Mouse (Mus musculus): ENCODE measurements at regions not wholly inside any gene's neighbourhood (a gene's known extent, or its start where the extent isn't known, plus 50 kb on each side); places are given as distances from the start of the nearest gene placed in this dataset.
A peak's percentile ranks its signal among the peaks of the same experiment; 100 is the strongest.

GRCm38 (mm10) chr14:71159556-71159955 lies 559.9 kb upstream of the Fam160b2 start:
- Histone ChIP-seq H3K27me3 (ENCODE audit: insufficient read depth, low read length) (no peaks in the 10 kb centered on the region), H3K9me3 (ENCODE audit: low read length) (no peaks in the 10 kb centered on the region), H3K4me3 (ENCODE audit: low read depth, low read length) (no peak overlapping the region), H3K9ac (replicated peaks; ENCODE audit: low read length, poor library complexity, severe bottlenecking) (no peak overlapping the region), H3K27ac (ENCODE audit: low read depth, low read length) (no peak overlapping the region), H3K4me1 (ENCODE audit: insufficient read depth, low read length) (no peaks in the 10 kb centered on the region), H3K4me2 (ENCODE audit: low read depth, low read length, poor library complexity, severe bottlenecking) (no peak overlapping the region), H3K36me3 (ENCODE audit: insufficient read depth, low read length) (no peaks in the 10 kb centered on the region)
- TF ChIP-seq CTCF (IDR thresholded peaks at IDR 0.05), result no peak
- ATAC-seq (ENCODE audit: low FRiP score), result no peak
- DNase-seq (ENCODE audit: low spot score), result no peak
- WGBS, result 83% methylated on average over 2 of the region's 2 CpGs

GRCm38 (mm10) chr14:71142465-71142864 lies 542.8 kb upstream of the Fam160b2 start:
- WGBS, result 93% methylated on average over 1 of the region's 1 CpGs
- TF ChIP-seq CTCF (IDR thresholded peaks at IDR 0.05), result no peak

GRCm38 (mm10) chr14:71129771-71130211 lies 530.2 kb upstream of the Fam160b2 start:
- no peak for TF ChIP-seq CTCF (IDR thresholded peaks at IDR 0.05)
- WGBS, result 85% methylated on average over 4 of the region's 4 CpGs
- ATAC-seq (ENCODE audit: low FRiP score) (peak; percentile 65), DNase-seq (ENCODE audit: low spot score) (peak; percentile 7)
- Histone ChIP-seq H3K9ac (replicated peaks; ENCODE audit: low read length, poor library complexity, severe bottlenecking) (no peak overlapping the region), H3K4me2 (ENCODE audit: low read depth, low read length, poor library complexity, severe bottlenecking) (no peak overlapping the region), H3K9me3 (ENCODE audit: low read length) (no peaks in the 10 kb centered on the region), H3K36me3 (ENCODE audit: insufficient read depth, low read length) (no peaks in the 10 kb centered on the region), H3K27me3 (ENCODE audit: insufficient read depth, low read length) (no peaks in the 10 kb centered on the region), H3K4me1 (ENCODE audit: insufficient read depth, low read length) (no peaks in the 10 kb centered on the region), H3K4me3 (ENCODE audit: low read depth, low read length) (no peak overlapping the region), H3K27ac (ENCODE audit: low read depth, low read length) (no peak overlapping the region; the same call in 1 of the 2 replicates)

More at GRCm38 (mm10) chr14:71142465-71142864, 542.8 kb upstream of the Fam160b2 start:
- H3K27ac ChIP-seq (ENCODE audit: low read depth, low read length), result no peak overlapping the region
- H3K4me3 ChIP-seq (ENCODE audit: low read depth, low read length), result no peak overlapping the region
- H3K4me2 ChIP-seq (ENCODE audit: low read depth, low read length, poor library complexity, severe bottlenecking), result no peak overlapping the region
- no peaks in the 10 kb centered on the region for H3K27me3 ChIP-seq (ENCODE audit: insufficient read depth, low read length)
- no peaks in the 10 kb centered on the region for H3K36me3 ChIP-seq (ENCODE audit: insufficient read depth, low read length)
- no peak overlapping the region for H3K9ac ChIP-seq (replicated peaks; ENCODE audit: low read length, poor library complexity, severe bottlenecking)
- H3K9me3 ChIP-seq (ENCODE audit: low read length), result no peaks in the 10 kb centered on the region
- H3K4me1 ChIP-seq (ENCODE audit: insufficient read depth, low read length), result no peaks in the 10 kb centered on the region
- no peak for ATAC-seq (ENCODE audit: low FRiP score)
- no peak for DNase-seq (ENCODE audit: low spot score)

- ATAC-seq (ENCODE audit: low FRiP score), result no peak
- DNase-seq (ENCODE audit: low spot score), result no peak
- no peak for TF ChIP-seq CTCF (IDR thresholded peaks at IDR 0.05)
- no peaks in the 10 kb centered on the region for H3K9me3 ChIP-seq (ENCODE audit: low read length)
- no peaks in the 10 kb centered on the region for H3K36me3 ChIP-seq (ENCODE audit: insufficient read depth, low read length)
- no peak overlapping the region for H3K4me3 ChIP-seq (ENCODE audit: low read depth, low read length)
- no peaks in the 10 kb centered on the region for H3K27me3 ChIP-seq (ENCODE audit: insufficient read depth, low read length)
- H3K27ac ChIP-seq (ENCODE audit: low read depth, low read length), result no peak overlapping the region
- no peak overlapping the region for H3K9ac ChIP-seq (replicated peaks; ENCODE audit: low read length, poor library complexity, severe bottlenecking)
- H3K4me1 ChIP-seq (ENCODE audit: insufficient read depth, low read length), result no peaks in the 10 kb centered on the region
- WGBS, result 72% methylated on average over 3 of the region's 3 CpGs
- no peak overlapping the region for H3K4me2 ChIP-seq (ENCODE audit: low read depth, low read length, poor library complexity, severe bottlenecking)
Measured at GRCm38 (mm10) chr14:71128495-71128894, 528.9 kb upstream of the Fam160b2 start.

- 73% methylated on average over 7 of the region's 7 CpGs for WGBS
- no peaks in the 10 kb centered on the region for H3K9me3 ChIP-seq (ENCODE audit: low read length)
- no peak overlapping the region for H3K4me3 ChIP-seq (ENCODE audit: low read depth, low read length)
- H3K27ac ChIP-seq (ENCODE audit: low read depth, low read length), result no peak overlapping the region
- no peaks in the 10 kb centered on the region for H3K27me3 ChIP-seq (ENCODE audit: insufficient read depth, low read length)
- H3K9ac ChIP-seq (replicated peaks; ENCODE audit: low read length, poor library complexity, severe bottlenecking), result no peak overlapping the region
- ATAC-seq (ENCODE audit: low FRiP score) (no peak), DNase-seq (ENCODE audit: low spot score) (peak; percentile 54)
- no peaks in the 10 kb centered on the region for H3K4me1 ChIP-seq (ENCODE audit: insufficient read depth, low read length)
- no peak for TF ChIP-seq CTCF (IDR thresholded peaks at IDR 0.05)
- no peaks in the 10 kb centered on the region for H3K36me3 ChIP-seq (ENCODE audit: insufficient read depth, low read length)
- no peak overlapping the region for H3K4me2 ChIP-seq (ENCODE audit: low read depth, low read length, poor library complexity, severe bottlenecking)
Measured at GRCm38 (mm10) chr14:71118681-71119080, 519.0 kb upstream of the Fam160b2 start.

- TF ChIP-seq CTCF (IDR thresholded peaks at IDR 0.05), result no peak
- DNase-seq (ENCODE audit: low spot score) (peak; percentile 31), ATAC-seq (ENCODE audit: low FRiP score) (no peak)
Measured at GRCm38 (mm10) chr14:71115798-71116432, 516.3 kb upstream of the Fam160b2 start.

More at GRCm38 (mm10) chr14:71115798-71116432, 516.3 kb upstream of the Fam160b2 start:
- 53% methylated on average over 3 of the region's 3 CpGs for WGBS
- no peaks in the 10 kb centered on the region for H3K36me3 ChIP-seq (ENCODE audit: insufficient read depth, low read length)
- H3K27me3 ChIP-seq (ENCODE audit: insufficient read depth, low read length), result no peaks in the 10 kb centered on the region
- H3K4me1 ChIP-seq (ENCODE audit: insufficient read depth, low read length), result no peaks in the 10 kb centered on the region
- H3K9ac ChIP-seq (replicated peaks; ENCODE audit: low read length, poor library complexity, severe bottlenecking), result no peak overlapping the region
- H3K9me3 ChIP-seq (ENCODE audit: low read length), result no peaks in the 10 kb centered on the region
- H3K27ac ChIP-seq (ENCODE audit: low read depth, low read length), result 0 out of 2 replicates have a peak overlapping the region, but pooled peaks have one; percentile 32
- H3K4me3 ChIP-seq (ENCODE audit: low read depth, low read length), result no peak overlapping the region
- H3K4me2 ChIP-seq (ENCODE audit: low read depth, low read length, poor library complexity, severe bottlenecking), result no peak overlapping the region

Data from midbrain, postnatal 0 days (tissue).